Mouse (Mus musculus): ENCODE measurements around the gene Itpr3.

DNA sequence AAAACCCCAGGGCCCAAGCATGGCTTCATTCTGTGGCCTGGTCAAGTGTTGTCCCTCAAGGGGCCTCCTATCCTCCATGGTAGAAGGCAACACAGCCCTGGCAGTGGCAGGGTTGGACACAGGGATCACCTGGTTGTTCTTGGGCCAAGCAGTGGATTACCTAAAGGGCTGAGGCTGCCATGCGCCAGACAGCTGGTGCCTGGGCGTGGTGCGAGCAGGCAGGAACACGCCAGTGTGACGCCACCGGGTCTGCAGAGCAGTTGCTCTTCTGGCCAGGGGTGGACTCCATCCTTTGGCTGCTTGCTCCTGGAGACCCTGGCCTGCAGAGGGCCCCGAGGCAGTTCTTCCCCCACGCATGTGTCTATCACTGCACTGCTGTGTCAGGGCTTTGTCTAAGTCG lies 16.7 kb downstream of the Itpr3 start:
- TF ChIP-seq ZNF384 (IDR thresholded peaks at IDR 0.05; ENCODE audit: low read depth, low read length) = no peak
- no peak for TF ChIP-seq MAFK (IDR thresholded peaks at IDR 0.05; ENCODE audit: insufficient read depth, low read depth, low read length)
- no peak for TF ChIP-seq CHD2 (IDR thresholded peaks at IDR 0.05; ENCODE audit: low read depth, low read length)
- no peak for TF ChIP-seq HCFC1 (IDR thresholded peaks at IDR 0.05; ENCODE audit: borderline replicate concordance, insufficient read depth, low read length)
- TF ChIP-seq ZC3H11A (IDR thresholded peaks at IDR 0.05; ENCODE audit: borderline replicate concordance, low read depth, low read length) = no peak

All from ES-E14 (cell line).